Mouse (Mus musculus) central nervous system, embryonic 14 days (tissue): Measurements from ENCODE around the gene Guca2a. TPM values are rescaled to one million over a fixed set of nuclear protein-coding genes. Genes with fewer than 3 reads are reported as not detected.

Experiments
- polyA plus RNA-seq: library from polyadenylated mRNA; depleted of rRNA; stranded (reverse); fragments of >200 nt; gene quantifications from 2 replicates; pipeline ENCODE4 v1.2.3, GENCODE M21; 2012; rRNA removed

Gene Guca2a
- polyA plus RNA-seq: not detected in 2 replicates

DNA sequence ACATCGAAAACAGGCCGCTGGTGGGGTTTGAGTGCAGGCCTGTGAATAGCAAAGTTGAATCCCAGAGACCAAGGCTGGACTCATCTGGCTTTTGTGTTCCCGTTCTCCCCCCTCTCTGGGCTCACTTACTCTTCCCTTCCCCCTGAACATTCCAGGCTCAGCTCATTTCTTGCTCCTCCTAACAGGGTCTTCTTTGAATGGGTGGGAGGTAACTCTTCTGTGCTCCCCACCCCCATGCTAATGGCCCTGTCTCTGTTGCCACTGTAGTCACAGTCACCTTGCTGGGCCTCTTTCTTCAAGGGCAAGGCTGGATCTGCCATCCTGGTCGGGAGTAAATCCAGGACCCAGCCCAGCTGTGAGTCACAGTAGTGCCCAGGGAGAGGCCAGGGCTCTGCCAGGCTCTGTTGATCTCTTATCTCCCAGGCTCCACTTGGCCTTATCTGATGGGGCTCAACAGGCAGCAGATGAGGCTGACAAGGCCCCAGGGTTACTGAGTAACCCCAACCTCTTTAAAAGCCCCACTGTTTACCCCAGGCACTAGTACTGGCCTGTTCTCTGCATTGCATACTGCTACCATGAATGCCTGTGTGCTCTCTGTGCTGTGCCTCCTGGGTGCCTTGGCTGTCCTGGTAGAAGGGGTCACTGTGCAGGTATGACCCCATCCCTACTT is at the start of gene Guca2a:
TSS of gene Guca2a (plus strand) at position 529 of the 670 bp plus-strand sequence.

GRCm38 (mm10) chr4:119658731-119659130 is 21.2 kb downstream of the Guca2a start, which contains the start of gene Guca2b:
TSS of gene Guca2b (minus strand) at chr4:119658954.

Other genes starting within 250 kb of the Guca2a start
- 9.8 and 10.3 TPM in 2 replicates for gene Ccdc30, start 222.2 kb upstream of the Guca2a start, polyA plus RNA-seq
- 10.9 and 12.3 TPM in 2 replicates for gene Ppcs, start 215.3 kb upstream of the Guca2a start, polyA plus RNA-seq
- 0.33 and 0.34 TPM in 2 replicates for gene Zmynd12, start 214.9 kb upstream of the Guca2a start, polyA plus RNA-seq
- 14.6 and 15.4 TPM in 2 replicates for gene Rimkla, start 145.1 kb upstream of the Guca2a start, polyA plus RNA-seq
- 33.8 and 35.5 TPM in 2 replicates for gene Foxj3, start 100.7 kb upstream of the Guca2a start, polyA plus RNA-seq
- 9.1 and 9.2 TPM in 2 replicates for gene Frg2f1, start 98.2 kb upstream of the Guca2a start, polyA plus RNA-seq
- 0.10 TPM in 1 of 2 replicates, not detected in the other for gene Guca2b, start 21.2 kb downstream of the Guca2a start, polyA plus RNA-seq
- gene Hivep3, start 96.1 kb downstream of the Guca2a start, polyA plus RNA-seq: 12.9 and 13.7 TPM in 2 replicates